Mouse (Mus musculus) neural tube, embryonic 15.5 days (tissue): ENCODE data around the gene Fbxo21. TPM values are rescaled to one million over a fixed set of nuclear protein-coding genes. Genes with fewer than 3 reads are reported as not detected.

ENCODE experiments used
- ATAC-seq: fragments of 200-750 bp; cut with Nextera tagmentation; 2 replicates; pipeline ENCODE4 v1.8.0; 2017; ENCODE audit warnings: mild to moderate bottlenecking, moderate TSS enrichment, moderate library complexity; ENCODE audit not compliant: low FRiP score
- H3K27ac ChIP-seq: fragments of 300-500 bp; sonication (generic); replicated peaks from 2 replicates; pipeline ENCODE4 v1.5.1; 2015; ENCODE audit warnings: mild to moderate bottlenecking, inconsistent platforms
- H3K27me3 ChIP-seq: fragments of 300-500 bp; sonication (generic); replicated peaks from 2 replicates; pipeline ENCODE4 v1.6.1; 2015; ENCODE audit warnings: inconsistent platforms
- H3K36me3 ChIP-seq: fragments of 300-500 bp; sonication (generic); 2 replicates; pipeline ENCODE4 v1.6.1; 2015; ENCODE audit warnings: inconsistent platforms
- H3K4me1 ChIP-seq: fragments of 300-500 bp; sonication (generic); 2 replicates; pipeline ENCODE4 v1.6.1; 2015; ENCODE audit warnings: inconsistent platforms
- H3K4me2 ChIP-seq: fragments of 300-500 bp; sonication (generic); 2 replicates; pipeline ENCODE4 v1.6.1; 2015; ENCODE audit warnings: inconsistent platforms, mild to moderate bottlenecking, moderate library complexity
- H3K4me3 ChIP-seq: fragments of 300-500 bp; sonication (generic); replicated peaks from 2 replicates; pipeline ENCODE4 v1.5.1; 2015; ENCODE audit warnings: mild to moderate bottlenecking, inconsistent platforms
- H3K9ac ChIP-seq: fragments of 300-500 bp; sonication (generic); replicated peaks from 2 replicates; pipeline ENCODE4 v1.6.1; 2015; ENCODE audit warnings: mild to moderate bottlenecking, inconsistent platforms
- H3K9me3 ChIP-seq: fragments of 300-500 bp; sonication (generic); replicated peaks from 2 replicates; pipeline ENCODE4 v1.6.1; 2016; ENCODE audit warnings: inconsistent platforms
- WGBS: fragments of 180-500 bp; shearing (Covaris S2); methylation state at CpG from one replicate; pipeline ENCODE4 v1.1.7; 2015; ENCODE audit warnings: mixed read lengths; 5-methylcytosine and 5-hydroxymethylcytosine counted together
- polyA plus RNA-seq: library from polyadenylated mRNA; unstranded; fragments of >200 nt; fragmentation: Nextera tagmentation; extraction: Ambion mirVana; gene quantifications from 2 replicates; pipeline ENCODE4 v1.2.1, GENCODE M21; 2015

Fbxo21 gene
- polyA plus RNA-seq, 1 experiment from 2014 or later, result 143 TPM

- 2% methylated on average over 13 of the region's 13 CpGs for WGBS
- Histone ChIP-seq H3K4me3 (no peak overlapping the region), H3K9ac (no peak overlapping the region), H3K36me3 (no peaks in the 10 kb centered on the region), H3K9me3 (no peaks in the 10 kb centered on the region), H3K4me2 (peak overlapping the region; percentile 100; the same call in 1 of the 2 replicates), H3K27me3 (peaks cover 61% of the 10 kb centered on the region), H3K4me1 (peaks cover 41% of the 10 kb centered on the region), H3K27ac (no peak overlapping the region)
- ATAC-seq, result no peak
Measured at GRCm38 (mm10) chr5:118026343-118026742, 49.8 kb downstream of the Fbxo21 start.

- H3K4me1 ChIP-seq, result peaks cover 41% of the 10 kb centered on the region
- no peaks in the 10 kb centered on the region for H3K9me3 ChIP-seq
- no peak overlapping the region for H3K27ac ChIP-seq
- WGBS, result 3% methylated on average over 38 of the region's 39 CpGs
- peaks cover 66% of the 10 kb centered on the region for H3K27me3 ChIP-seq
- H3K9ac ChIP-seq, result peak overlapping the region; percentile 48; the same call in 1 of the 2 replicates
- no peak for ATAC-seq
- no peaks in the 10 kb centered on the region for H3K36me3 ChIP-seq
- peak overlapping the region; percentile 100 for H3K4me2 ChIP-seq
- H3K4me3 ChIP-seq, result peak overlapping the region; percentile 67
Measured at GRCm38 (mm10) chr5:118027101-118027697, 50.7 kb downstream of the Fbxo21 start.

- 1% methylated on average over 43 of the region's 63 CpGs for WGBS
- peak within 1 kb of the TSS; percentile 67 for H3K4me3 ChIP-seq
- peaks cover 66% of the 10 kb centered on the region for H3K27me3 ChIP-seq
- peak within 1 kb of the TSS; percentile 100 for H3K4me2 ChIP-seq
- ATAC-seq, result no peak
- no peaks in the 10 kb centered on the region for H3K36me3 ChIP-seq
- H3K9me3 ChIP-seq, result no peaks in the 10 kb centered on the region
- peak within 1 kb of the TSS; percentile 48 for H3K9ac ChIP-seq
- H3K4me1 ChIP-seq, result peaks cover 41% of the 10 kb centered on the region
- H3K27ac ChIP-seq, result no peak within 1 kb of the TSS
Measured at GRCm38 (mm10) chr5:118027698-118028190, 51.2 kb downstream of the Fbxo21 start, which contains the start of gene Tesc. Gene Tesc (plus strand): TSS chr5:118027743.

GRCm38 (mm10) chr5:118028191-118029034, 51.9 kb downstream of the Fbxo21 start:
- H3K27me3 ChIP-seq, result peaks cover 66% of the 10 kb centered on the region
- no peak overlapping the region for H3K27ac ChIP-seq
- no peaks in the 10 kb centered on the region for H3K9me3 ChIP-seq
- H3K4me3 ChIP-seq, result peak overlapping the region; percentile 67
- H3K36me3 ChIP-seq, result no peaks in the 10 kb centered on the region
- peak overlapping the region; percentile 100 for H3K4me2 ChIP-seq
- peaks cover 41% of the 10 kb centered on the region for H3K4me1 ChIP-seq
- H3K9ac ChIP-seq, result peak overlapping the region; percentile 48
- WGBS, result 2% methylated on average over 49 of the region's 79 CpGs
- ATAC-seq, result no peak

- WGBS, result 4% methylated on average over 12 of the region's 12 CpGs
- H3K9ac ChIP-seq, result no peak overlapping the region
- no peaks in the 10 kb centered on the region for H3K36me3 ChIP-seq
- H3K27me3 ChIP-seq, result peaks cover 66% of the 10 kb centered on the region
- peaks cover 41% of the 10 kb centered on the region for H3K4me1 ChIP-seq
- no peak; the same call in 1 of the 2 replicates for ATAC-seq
- no peak overlapping the region for H3K27ac ChIP-seq
- H3K4me3 ChIP-seq, result peak overlapping the region; percentile 67
- H3K9me3 ChIP-seq, result no peaks in the 10 kb centered on the region
- H3K4me2 ChIP-seq, result peak overlapping the region; percentile 100
Measured at GRCm38 (mm10) chr5:118029035-118029408, 52.5 kb downstream of the Fbxo21 start.

GRCm38 (mm10) chr5:118029420-118029819, 52.9 kb downstream of the Fbxo21 start:
- H3K9me3 ChIP-seq, result no peaks in the 10 kb centered on the region
- H3K9ac ChIP-seq, result no peak overlapping the region
- H3K4me2 ChIP-seq, result peak overlapping the region; percentile 100
- no peak overlapping the region for H3K27ac ChIP-seq
- H3K4me3 ChIP-seq, result peak overlapping the region; percentile 67
- H3K27me3 ChIP-seq, result peaks cover 66% of the 10 kb centered on the region
- peaks cover 41% of the 10 kb centered on the region for H3K4me1 ChIP-seq
- no peaks in the 10 kb centered on the region for H3K36me3 ChIP-seq
- WGBS, result 4% methylated on average over 10 of the region's 10 CpGs
- ATAC-seq, result no peak

- no peak overlapping the region for H3K4me3 ChIP-seq
- WGBS, result 91% methylated on average over 9 of the region's 9 CpGs
Measured at GRCm38 (mm10) chr5:118030022-118030675, 53.6 kb downstream of the Fbxo21 start.

GRCm38 (mm10) chr5:118031059-118031458, 54.5 kb downstream of the Fbxo21 start:
- Histone ChIP-seq H3K4me3 (no peak overlapping the region), H3K27ac (no peak overlapping the region), H3K9ac (no peak overlapping the region), H3K36me3 (no peaks in the 10 kb centered on the region), H3K9me3 (no peaks in the 10 kb centered on the region), H3K27me3 (peaks cover 57% of the 10 kb centered on the region), H3K4me2 (no peak overlapping the region), H3K4me1 (peaks cover 36% of the 10 kb centered on the region)
- WGBS, result 74% methylated on average over 5 of the region's 5 CpGs
- ATAC-seq, result no peak

More at GRCm38 (mm10) chr5:118030022-118030675, 53.6 kb downstream of the Fbxo21 start:
- H3K27me3 ChIP-seq, result peaks cover 66% of the 10 kb centered on the region
- no peaks in the 10 kb centered on the region for H3K36me3 ChIP-seq
- H3K4me2 ChIP-seq, result no peak overlapping the region
- H3K4me1 ChIP-seq, result peaks cover 41% of the 10 kb centered on the region
- no peak for ATAC-seq
- H3K9ac ChIP-seq, result no peak overlapping the region
- no peak overlapping the region for H3K27ac ChIP-seq
- no peaks in the 10 kb centered on the region for H3K9me3 ChIP-seq

GRCm38 (mm10) chr5:118031508-118031907, 55.0 kb downstream of the Fbxo21 start:
- H3K27ac ChIP-seq, result no peak overlapping the region
- H3K4me3 ChIP-seq, result no peak overlapping the region
- H3K9ac ChIP-seq, result no peak overlapping the region
- peaks cover 53% of the 10 kb centered on the region for H3K27me3 ChIP-seq
- H3K4me2 ChIP-seq, result no peak overlapping the region
- H3K9me3 ChIP-seq, result no peaks in the 10 kb centered on the region
- WGBS, result 42% methylated on average over 4 of the region's 4 CpGs
- peaks cover 32% of the 10 kb centered on the region for H3K4me1 ChIP-seq
- ATAC-seq, result no peak
- H3K36me3 ChIP-seq, result no peaks in the 10 kb centered on the region

- peaks cover 25% of the 10 kb centered on the region for H3K4me1 ChIP-seq
- no peaks in the 10 kb centered on the region for H3K9me3 ChIP-seq
- H3K9ac ChIP-seq, result no peak overlapping the region
- H3K27me3 ChIP-seq, result peaks cover 35% of the 10 kb centered on the region
- ATAC-seq, result no peak
- 44% methylated on average over 4 of the region's 4 CpGs for whole genome bisulfite sequencing
- no peak overlapping the region for H3K4me2 ChIP-seq
- no peak overlapping the region for H3K4me3 ChIP-seq
- H3K36me3 ChIP-seq, result no peaks in the 10 kb centered on the region
- H3K27ac ChIP-seq, result no peak overlapping the region
Measured at GRCm38 (mm10) chr5:118033328-118033727, 56.8 kb downstream of the Fbxo21 start.

- Histone ChIP-seq H3K9ac (no peak overlapping the region), H3K27ac (no peak overlapping the region), H3K27me3 (peaks cover 31% of the 10 kb centered on the region), H3K4me2 (no peak overlapping the region), H3K4me1 (peaks cover 21% of the 10 kb centered on the region), H3K36me3 (no peaks in the 10 kb centered on the region), H3K4me3 (no peak overlapping the region), H3K9me3 (no peaks in the 10 kb centered on the region)
- 86% methylated on average over 6 of the region's 6 CpGs for WGBS
- ATAC-seq, result no peak
Measured at GRCm38 (mm10) chr5:118033740-118034139, 57.2 kb downstream of the Fbxo21 start.
